Mouse (Mus musculus) forelimb bud, embryonic 11.5 days (tissue): ENCODE results near the gene St6galnac6.

Experiments
- DNase-seq: peaks from one replicate; pipeline ENCODE4 v3.0.0-alpha.2; 2012; ENCODE audit warnings: low read depth, low spot score

The St6galnac6 gene

DNA sequence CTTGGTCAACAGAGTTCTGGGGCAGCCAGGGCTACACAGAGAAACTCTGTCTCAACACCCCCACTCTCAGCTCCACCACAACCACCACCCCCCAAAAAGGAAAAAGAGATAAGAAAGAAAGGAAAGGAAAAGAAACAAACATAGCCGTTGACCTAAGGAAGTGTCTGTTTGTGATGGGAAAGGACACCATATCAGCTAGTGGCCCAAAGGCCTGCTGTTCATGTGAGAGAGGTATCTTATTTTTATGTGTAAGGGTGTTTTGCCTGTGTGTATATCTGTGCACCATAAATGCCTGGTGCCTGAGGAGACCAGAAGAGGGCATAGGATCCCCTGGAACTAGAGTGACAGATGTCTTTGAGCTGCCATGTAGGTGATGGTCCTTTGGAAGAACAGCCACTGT, 40.1 kb downstream of the St6galnac6 start:
- DNase-seq: no peak

DNA sequence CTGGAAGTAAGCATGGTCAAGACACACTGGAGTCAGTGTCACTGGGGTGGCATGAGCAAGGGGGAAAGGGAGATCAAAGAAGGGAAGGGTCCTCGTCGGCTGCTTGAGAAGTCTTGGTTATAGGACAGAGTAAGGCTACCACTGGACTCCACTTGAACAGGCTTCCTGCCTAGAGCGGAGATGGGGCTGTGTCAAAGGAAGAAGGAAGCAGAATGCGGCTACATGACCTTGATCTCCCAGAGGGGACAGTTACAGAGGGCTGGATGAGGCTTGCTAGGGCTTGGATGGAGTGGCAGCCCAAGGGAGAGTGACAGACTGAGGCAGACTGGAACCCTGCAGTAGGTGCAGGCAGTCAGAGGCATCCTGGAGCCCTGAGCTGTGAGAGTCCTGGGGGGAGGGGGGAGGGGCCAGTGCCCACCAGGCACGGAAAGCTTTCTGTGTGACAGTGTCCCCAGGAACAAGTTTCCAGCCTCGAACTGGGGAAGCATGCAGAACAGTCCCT, 41.1 kb downstream of the St6galnac6 start:
- DNase-seq: no peak

DNA sequence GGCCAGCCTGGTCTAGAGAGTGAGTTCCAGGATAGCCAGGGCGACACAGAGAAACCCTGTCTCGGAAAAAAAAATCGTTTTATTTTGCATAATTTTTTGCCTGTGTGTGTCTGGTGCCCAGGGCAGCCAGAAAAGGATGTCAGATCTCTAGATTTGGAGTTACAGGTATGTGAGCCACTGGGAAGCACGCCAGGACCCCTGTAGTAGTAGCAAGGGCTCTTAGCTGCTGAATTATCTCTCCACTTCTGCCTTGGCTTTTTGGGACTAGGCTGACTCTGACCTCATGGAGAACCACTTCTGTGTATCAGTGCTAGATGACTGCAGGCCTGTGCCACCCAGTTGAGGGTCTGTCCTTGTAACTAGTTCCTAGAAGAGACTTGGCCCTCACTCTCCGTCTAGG, 42.3 kb downstream of the St6galnac6 start:
- DNase-seq: no peak

DNA sequence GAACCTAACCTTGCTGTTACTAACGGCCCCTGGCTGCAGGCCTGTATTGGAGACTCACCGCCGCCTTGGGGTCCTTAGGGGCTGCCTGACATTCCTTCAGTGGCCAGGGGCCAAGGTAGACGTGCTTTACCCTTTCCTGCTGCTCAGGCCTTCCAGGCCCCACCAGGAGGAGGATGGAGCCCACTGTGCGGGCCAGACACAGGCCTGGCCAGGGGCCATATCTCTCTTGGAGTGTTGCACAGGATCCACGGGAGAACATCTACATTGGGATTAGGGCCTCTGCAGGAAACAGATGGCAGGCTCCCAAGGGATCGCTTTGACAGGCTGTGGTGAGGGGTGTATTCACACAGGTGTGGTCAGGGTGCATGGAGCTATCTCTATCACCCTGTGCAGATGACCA, 43.3 kb downstream of the St6galnac6 start:
- no peak for DNase-seq

DNA sequence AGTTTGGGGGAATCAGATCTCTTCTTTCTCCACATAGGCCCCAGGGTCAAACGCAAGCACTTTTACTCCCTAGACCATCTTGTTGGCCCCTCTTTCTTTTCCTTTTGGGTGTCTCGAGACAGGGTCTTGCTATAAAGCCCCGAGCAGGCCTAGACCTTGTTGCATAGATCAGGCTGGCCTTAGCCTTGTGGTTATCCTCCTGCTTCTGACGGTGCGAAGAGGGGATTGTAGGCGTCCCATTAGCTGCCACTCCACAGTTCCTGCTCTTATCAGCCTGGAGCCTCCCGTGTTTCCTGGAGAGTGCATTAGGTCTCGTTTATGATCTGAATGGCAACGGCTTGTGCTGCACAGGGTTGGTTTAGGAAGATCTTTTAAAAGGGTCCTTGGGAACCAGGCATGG, 44.6 kb downstream of the St6galnac6 start:
- no peak for DNase-seq

DNA sequence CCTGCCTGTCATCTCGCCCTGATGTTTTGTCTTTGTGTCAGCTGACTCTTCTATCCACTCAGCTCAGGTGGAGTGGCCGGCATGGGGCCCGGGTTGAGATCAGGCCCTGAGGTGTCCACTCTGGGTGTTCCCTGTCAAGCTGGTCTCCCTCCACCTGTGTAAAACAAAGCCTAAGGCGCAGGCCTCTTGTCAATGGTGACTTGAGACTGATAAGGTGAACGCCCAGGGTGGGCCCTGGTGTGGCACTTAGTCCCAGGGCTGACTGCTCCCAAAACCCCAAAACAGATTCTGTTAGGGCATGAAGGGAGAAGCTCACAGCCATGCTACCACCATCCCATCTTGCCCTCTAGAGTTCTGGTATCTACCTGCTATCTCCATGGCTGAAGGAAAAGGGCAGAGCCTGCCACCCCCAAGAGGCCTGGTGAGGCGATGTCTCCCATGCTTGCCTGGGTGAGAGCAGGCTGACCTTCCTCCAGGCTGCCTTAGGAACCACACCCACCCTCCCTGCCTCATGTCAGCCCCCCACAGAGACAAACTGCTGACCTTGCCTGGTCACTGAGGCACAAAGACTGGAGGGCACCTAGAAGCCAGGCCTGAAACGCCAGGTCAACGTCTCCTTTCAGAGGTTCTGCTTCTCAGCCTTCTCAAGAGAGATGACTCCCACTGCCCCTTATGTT, 45.4 kb downstream of the St6galnac6 start:
- DNase-seq: no peak

DNA sequence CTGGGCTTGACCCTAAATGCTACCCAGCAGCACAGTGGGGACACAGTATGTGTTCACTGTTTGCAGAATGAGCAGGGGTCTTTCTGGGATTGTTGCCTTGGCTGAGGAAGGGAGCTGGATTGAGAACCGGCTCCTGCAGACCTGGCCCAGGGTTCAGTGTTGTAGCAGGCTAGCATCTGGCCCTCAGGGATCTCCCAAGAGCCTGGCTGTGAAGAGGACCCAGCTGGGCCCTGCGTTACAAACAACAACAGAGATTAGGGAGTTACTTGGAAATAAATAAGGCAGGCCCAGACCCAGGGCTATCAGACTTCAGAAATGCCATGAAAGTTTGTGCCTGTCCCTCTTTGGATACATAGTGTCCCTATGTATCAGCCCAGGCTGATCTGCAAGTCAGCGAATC, 46.1 kb downstream of the St6galnac6 start:
- DNase-seq: no peak

DNA sequence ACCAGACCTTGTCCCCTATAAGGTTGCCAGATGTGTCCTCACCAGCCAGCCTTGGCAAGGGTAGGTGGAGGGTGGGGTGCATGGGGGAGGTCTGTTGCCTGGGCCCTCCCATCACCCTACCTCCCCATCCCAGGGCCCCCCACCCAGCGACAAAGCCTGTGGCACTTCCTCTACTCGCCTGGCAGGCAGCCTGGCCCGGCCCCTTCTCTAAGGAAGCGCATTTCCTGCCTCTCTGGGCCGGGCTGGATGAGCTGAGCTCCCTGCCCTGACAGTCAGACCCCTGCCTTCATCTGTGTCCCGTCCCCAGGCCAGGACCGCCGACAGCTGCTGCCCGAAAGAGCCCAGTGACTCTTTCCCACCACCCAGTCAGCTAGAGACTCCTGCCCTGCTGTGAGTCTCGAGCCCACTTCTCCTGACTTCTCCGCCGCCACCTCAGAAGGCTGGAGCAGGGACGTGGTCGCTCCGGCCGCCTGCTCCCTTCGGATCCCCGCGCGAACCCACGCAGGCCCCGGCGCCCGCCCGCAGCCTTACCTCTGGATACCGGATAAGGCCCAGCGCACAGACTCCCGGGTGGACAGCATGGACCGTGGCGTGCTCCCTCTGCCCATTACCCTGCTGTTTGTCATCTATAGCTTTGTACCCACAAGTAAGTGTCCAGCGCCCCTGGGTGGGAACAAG, 47.0 kb downstream of the St6galnac6 start, which contains the start of gene Eng:
Gene Eng (plus strand): TSS at position 217 of the 678 bp plus-strand sequence.
- DNase-seq: no peak

DNA sequence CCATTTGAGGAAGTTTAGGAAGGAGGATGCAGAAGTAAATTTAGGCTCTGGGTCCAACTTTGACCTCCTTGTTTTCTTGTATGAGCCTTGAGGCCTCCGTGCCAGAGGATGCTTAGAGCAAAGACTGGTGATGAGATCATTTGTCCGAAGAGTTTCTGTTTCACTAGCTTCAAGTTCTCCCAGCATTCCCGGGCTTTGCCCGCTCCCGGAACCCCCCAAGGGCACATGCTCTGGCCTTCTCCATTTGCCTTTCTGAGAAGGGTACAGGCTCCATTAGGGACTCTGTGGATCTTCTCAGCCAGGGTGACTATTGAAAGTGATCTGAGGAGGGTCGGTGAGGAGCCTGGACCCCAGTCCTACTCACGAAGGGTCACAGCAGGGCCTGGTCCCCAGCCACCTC, 47.9 kb downstream of the St6galnac6 start:
- DNase-seq: no peak

DNA sequence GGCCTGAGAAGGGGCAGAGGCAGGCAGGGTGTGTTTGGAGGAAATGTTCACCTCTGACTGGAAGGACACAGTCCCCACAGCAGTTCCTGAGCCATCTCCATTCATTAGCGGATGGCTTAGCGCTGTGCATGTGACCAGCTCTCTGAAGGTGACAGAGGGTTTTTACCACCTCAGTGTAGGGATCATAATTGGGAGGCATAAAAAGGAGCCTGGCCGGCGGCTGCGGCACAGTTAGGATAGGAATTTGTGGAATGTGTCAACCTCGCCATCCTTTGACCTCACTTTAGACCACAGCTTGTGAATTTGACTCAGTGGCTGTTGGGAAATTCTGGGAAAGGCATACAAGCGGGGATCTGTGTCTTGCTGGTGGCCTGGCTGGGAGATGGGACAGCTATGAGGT, 54.3 kb downstream of the St6galnac6 start:
- DNase-seq: peak; percentile 54

DNA sequence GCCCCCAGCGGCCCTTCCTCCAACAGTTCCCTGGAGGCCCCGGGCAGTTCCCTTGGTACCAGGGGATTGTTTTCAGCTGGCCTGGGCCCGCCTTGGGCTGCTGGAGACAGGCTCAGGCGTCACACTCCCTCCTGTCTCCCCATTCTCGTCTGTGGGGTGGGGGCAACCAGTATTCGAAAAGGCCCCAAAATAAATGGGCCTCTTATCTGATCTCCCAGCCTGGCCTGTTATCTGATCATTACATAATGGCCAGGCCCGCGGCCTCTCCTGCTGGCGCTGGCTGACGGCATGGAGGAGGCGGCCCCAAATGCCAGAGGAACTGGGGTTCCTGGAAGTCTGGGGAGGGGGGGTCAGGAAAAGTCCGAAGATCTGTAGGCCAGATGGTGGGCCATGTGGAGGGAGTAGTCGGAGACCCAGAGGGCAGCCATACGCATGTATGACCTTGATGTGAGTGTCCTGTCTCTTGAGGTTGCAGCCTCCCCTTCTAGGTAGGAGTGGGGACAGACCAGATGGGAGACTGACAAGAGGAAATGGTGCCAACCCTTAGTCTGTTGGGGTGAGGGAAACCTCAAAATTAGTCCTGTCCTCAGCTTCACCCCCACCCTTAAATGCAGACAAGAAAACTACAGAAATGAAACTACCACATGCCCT, 55.4 kb downstream of the St6galnac6 start:
- DNase-seq: no peak

DNA sequence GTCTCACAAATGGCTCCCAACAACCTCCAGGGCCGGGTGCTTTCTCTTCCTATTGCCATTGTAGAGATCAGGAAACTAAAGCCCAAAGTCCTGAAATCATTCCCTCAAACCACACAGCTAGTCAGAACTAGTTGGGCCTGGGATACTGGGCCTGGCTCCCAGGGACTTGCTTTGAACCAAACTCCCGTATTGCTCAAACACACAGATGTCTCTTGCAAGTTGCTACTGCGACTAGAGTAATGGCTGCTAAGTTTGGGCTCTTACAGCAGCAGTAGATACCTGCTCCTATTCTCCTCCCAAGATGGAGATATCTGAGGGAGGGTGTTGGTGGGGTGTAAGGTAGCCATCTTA, 55.9 kb downstream of the St6galnac6 start:
- DNase-seq: no peak

DNA sequence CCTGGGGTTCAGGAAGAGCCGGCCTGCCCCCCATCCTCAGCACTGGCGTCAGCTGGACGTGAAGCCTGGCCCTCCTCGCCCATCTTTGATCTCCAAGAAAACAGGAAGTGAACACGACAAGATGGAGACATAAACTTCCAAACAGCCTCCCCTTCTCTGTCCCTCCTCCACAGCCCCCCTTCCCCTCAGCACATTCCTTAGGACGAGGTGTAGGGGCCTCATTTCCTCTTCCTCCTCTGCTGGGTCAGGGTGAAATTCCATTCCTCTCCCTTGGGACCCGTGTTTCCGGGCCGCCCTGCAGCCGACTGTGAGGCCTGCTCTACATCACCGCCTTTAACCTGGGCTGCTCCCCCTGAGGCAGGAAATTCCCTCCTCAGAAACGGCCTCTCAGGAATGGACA, 56.3 kb downstream of the St6galnac6 start:
- peak; percentile 85 for DNase-seq

DNA sequence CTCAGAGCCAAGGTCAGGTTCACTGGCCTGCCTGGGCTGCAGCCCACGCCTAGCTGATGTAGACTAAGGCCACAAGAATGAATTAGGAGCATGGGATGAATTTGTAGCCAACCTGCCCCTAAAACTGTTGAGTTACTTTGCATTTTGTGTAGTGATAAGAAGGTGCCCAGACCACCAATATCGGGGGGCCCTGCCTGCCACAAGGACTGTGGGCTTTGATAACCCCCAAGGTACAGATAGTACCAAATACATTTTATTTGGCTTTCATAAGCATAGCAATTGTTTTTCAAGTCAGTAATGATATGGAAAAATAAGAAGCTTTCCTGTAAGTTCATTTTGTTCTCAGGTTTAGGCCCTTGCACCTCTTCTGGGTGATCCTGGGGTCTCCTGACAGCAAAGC, 59.4 kb downstream of the St6galnac6 start:
- no peak for DNase-seq

DNA sequence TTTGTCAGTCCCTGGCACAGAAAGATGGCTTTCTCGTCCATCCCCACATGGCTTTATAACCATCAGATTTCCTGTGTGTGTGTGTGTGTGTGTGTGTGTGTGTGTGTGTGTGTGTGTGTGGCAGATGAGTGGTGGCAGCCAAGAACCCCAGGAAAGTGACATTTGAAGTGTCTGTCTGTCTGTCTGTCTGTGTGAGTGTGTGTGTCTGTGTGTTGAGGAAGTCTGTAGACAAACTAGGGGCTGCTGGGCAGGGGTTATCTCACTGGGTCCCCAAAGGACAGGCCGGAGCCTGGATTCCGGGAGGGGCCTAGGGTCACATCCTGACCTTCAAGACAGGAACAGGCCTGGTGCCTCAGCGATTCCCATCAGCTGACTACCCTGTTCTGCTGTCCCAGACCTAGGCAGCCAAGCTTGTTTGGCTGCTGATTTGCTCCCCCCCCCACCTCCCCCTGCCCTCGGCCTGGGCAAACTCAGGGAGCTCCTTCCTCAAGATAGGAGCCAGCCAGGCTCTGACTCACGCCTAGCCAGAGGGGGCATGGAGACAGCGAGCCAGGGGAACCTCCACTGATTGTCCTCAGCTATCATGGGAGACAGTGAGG, 62.1 kb downstream of the St6galnac6 start:
- no peak for DNase-seq

DNA sequence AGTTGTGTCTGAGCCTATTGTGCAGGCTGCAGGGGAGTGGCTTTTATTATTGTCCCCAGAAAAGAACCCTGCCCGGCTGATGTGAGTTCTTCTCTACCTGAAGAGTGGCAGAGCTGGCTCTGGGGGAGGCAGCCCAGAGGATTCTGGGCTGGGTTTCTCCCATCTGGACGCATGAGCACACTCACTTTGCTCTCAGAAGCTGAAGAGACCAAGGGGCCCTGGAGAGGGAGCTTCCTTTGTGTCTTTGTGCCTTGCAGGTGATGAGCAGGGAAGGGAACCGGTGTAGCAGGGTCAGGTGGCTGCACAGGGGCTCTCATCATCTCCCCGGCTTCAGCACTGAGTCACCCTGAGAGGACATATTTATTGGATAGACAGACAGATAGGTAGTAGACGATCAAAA, 62.8 kb downstream of the St6galnac6 start:
- DNase-seq: no peak

DNA sequence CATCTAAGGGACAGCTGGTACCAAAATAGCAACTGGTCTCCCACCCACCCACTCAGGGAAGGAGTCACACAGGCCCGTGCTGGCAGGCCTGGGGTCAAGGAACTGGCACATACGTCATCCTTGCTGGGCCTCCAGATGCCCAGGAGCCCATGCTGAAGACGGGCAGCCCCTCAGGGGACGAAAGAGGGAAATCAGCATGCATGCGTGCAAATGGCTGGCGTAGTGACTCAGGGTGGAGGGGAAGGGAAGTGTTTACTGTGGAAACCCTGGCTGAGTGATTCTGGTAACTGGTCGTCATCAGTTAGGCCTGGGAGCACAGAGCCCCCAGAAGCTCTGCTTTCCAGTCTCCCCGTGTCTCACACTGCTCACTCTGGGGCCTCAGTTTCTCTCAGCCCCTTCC, 65.8 kb downstream of the St6galnac6 start:
- no peak for DNase-seq

DNA sequence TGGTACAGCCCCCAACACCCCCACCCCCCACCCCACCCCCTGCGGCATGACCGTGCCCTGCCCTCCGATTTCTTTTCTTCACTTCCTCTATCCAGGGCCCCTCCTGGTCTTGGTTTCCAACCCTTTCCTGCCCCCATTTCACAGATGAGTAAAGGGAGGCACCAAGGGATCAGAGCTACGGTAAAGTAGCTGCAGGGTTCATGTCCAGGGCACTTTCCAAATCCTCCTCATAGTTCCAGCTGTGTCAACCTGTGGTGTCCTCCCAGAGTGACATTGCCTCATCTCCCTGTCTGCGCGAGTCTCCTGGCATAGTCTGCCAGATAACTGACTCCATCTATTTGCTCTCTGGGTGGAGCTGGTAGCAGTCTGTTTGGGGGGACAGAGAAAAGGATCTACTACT, 66.3 kb downstream of the St6galnac6 start:
- DNase-seq: no peak

DNA sequence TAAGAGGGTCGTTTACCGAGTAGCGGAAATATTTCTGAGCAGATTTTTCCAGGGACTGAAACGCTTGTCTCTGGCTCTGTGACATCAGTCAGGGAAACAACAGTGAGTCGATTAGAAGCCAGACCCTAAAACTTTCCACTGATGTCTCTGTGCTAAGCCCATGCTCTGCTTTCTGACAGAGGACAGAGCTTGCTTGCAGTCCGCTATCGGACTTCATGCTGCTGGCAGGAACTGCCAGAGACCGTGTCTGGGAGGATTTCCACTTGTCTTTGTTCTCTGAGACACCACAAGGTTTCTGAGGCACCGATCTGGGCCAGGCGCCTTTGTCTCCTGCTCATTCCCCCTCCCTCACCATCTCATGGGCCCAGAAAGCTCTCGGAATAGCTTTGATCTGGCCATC, 68.3 kb downstream of the St6galnac6 start:
- DNase-seq: no peak

DNA sequence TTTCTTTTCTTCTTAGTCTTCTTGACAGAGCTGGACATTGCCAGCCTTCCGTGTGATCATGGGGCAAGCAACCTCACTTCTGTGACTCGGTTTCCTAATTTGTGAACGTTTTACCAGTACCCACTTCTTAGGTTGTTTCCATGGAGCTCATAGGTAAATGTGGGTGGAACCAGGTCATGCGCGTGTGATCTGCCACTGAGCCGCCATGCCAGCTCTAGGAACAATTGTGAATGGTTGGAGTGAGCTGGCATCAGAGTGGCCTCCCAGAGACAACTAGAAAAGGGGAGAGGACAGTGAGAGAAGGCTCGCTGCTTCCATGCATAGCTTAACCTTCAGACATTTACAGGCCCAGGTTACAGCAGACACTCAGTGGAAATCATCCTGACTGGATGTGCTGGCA, 68.7 kb downstream of the St6galnac6 start:
- DNase-seq: no peak

DNA sequence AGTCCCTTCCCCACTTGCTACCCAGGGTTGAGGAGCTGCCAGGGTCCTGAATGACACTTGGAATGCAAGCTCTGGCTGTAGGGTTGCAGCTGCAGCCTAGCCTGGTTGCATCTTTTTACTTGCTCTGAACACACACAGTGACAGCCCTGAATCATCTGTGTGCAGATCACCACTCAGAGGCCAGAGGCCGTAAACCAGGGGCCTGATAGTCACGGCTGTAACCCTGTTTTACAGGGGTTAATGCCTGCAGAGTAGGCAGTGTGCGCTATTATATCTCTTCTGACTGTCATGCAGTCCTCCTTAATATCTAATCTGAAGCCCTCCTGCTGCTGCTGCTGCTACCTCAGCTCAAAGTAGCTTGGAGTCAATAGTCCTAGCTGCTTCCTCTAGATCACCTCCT, 70.4 kb downstream of the St6galnac6 start:
- DNase-seq: no peak
